Comparison of ENCODE assay signal across 12 mouse cellular contexts in genomic region chr3:58206776-58207398, GRCm38 (mm10).
A peak's percentile ranks its signal among the peaks of the same experiment; 100 is the strongest.
DNase-seq lines count a peak whose midpoint lies in the region; ATAC-seq and TF ChIP-seq lines count a peak whose summit lies in the region.
"Had no signal": no experiment of that assay in that cellular context is flagged by ENCODE, and none has a peak within 500 bp of the region (broad histone marks: within the 10 kb centered on the region; RNA-seq: fewer than 3 reads in every experiment).

No protein-coding gene starts in this region.

- WGBS in embryonic facial prominence, embryonic 13.5 days = 48% methylated on average over 5 of the region's 5 CpGs
- WGBS in embryonic facial prominence, embryonic 10.5 days = 64% methylated on average over 5 of the region's 5 CpGs
- WGBS in liver, adult 2 months = 30% methylated on average over 5 of the region's 5 CpGs
- WGBS in liver, embryonic 12.5 days (ENCODE audit: insufficient replicate concordance) = 61% methylated on average over 5 of the region's 5 CpGs
- 45% methylated on average over 5 of the region's 5 CpGs for WGBS in hindbrain, embryonic 16.5 days
- 88% methylated on average over 5 of the region's 5 CpGs for WGBS in thymus, adult 2 months

- H3K4me1 ChIP-seq in embryonic facial prominence, embryonic 13.5 days = peaks cover 25% of the 10 kb centered on the region
- peaks cover 3% of the 10 kb centered on the region; the same call in 1 of the 2 replicates for H3K4me1 ChIP-seq in embryonic facial prominence, embryonic 10.5 days
- H3K4me1 ChIP-seq in liver, adult 2 months (ENCODE audit: control insufficient read depth, insufficient read depth, low read length) = peaks cover 6% of the 10 kb centered on the region
- no peaks in the 10 kb centered on the region for H3K4me1 ChIP-seq in liver, embryonic 12.5 days
- H3K4me1 ChIP-seq in hindbrain, embryonic 16.5 days (ENCODE audit: control insufficient read depth, insufficient read depth, low read depth, low read length) = no peaks in the 10 kb centered on the region
- H3K4me1 ChIP-seq in thymus, adult 2 months (replicated peaks; ENCODE audit: control insufficient read depth, insufficient read depth, low read length) = no peaks in the 10 kb centered on the region

- TF ChIP-seq POLR2A in liver, adult 2 months (IDR thresholded peaks at IDR 0.05; ENCODE audit: extremely low read depth, insufficient read depth, low read length) = no peak
- no peak for TF ChIP-seq POLR2A in thymus, adult 2 months (IDR thresholded peaks at IDR 0.05; ENCODE audit: control insufficient read depth, extremely low read depth, insufficient read depth, low read length, poor library complexity)

- H3K4me3 ChIP-seq in embryonic facial prominence, embryonic 13.5 days = no peak overlapping the region
- no peak overlapping the region for H3K4me3 ChIP-seq in embryonic facial prominence, embryonic 10.5 days
- H3K4me3 ChIP-seq in liver, adult 2 months (ENCODE audit: insufficient read depth, low read depth, low read length) = no peak overlapping the region
- H3K4me3 ChIP-seq in liver, embryonic 12.5 days = no peak overlapping the region
- H3K4me3 ChIP-seq in hindbrain, embryonic 16.5 days (ENCODE audit: low read length) = no peak overlapping the region
- H3K4me3 ChIP-seq in thymus, adult 2 months (ENCODE audit: control insufficient read depth, insufficient read depth, low read length) = no peak overlapping the region
- H3K4me3 ChIP-seq: heart, embryonic 15.5 days; limb, embryonic 12.5 days had no signal

- no peak for ATAC-seq in embryonic facial prominence, embryonic 13.5 days (ENCODE audit: insufficient number of reproducible peaks, insufficient read depth, low FRiP score, low TSS enrichment, low read depth)
- ATAC-seq in liver, embryonic 12.5 days = no peak
- peak; percentile 56; the same call in 1 of the 2 replicates for ATAC-seq in hindbrain, embryonic 16.5 days
- no peak for ATAC-seq in CD4-positive, CD25-positive, alpha-beta regulatory T cell, adult 4 months
- ATAC-seq: forebrain, embryonic 14.5 days had no signal

- no peak overlapping the region for H3K9ac ChIP-seq in embryonic facial prominence, embryonic 13.5 days
- H3K9ac ChIP-seq in liver, adult 2 months (ENCODE audit: low read depth, low read length) = peak overlapping the region; percentile 62
- H3K9ac ChIP-seq in liver, embryonic 12.5 days = no peak overlapping the region
- H3K9ac ChIP-seq in hindbrain, embryonic 16.5 days (ENCODE audit: low read depth, low read length) = no peak overlapping the region
- H3K9ac ChIP-seq: heart, embryonic 15.5 days; limb, embryonic 12.5 days had no signal

- no peaks in the 10 kb centered on the region for H3K9me3 ChIP-seq in embryonic facial prominence, embryonic 13.5 days
- no peaks in the 10 kb centered on the region for H3K9me3 ChIP-seq in embryonic facial prominence, embryonic 10.5 days
- no peaks in the 10 kb centered on the region for H3K9me3 ChIP-seq in liver, embryonic 12.5 days (replicated peaks)
- no peaks in the 10 kb centered on the region for H3K9me3 ChIP-seq in hindbrain, embryonic 16.5 days (ENCODE audit: control insufficient read depth, low read length)
- H3K9me3 ChIP-seq: heart, embryonic 15.5 days; limb, embryonic 12.5 days had no signal

- H3K27me3 ChIP-seq in embryonic facial prominence, embryonic 13.5 days = no peaks in the 10 kb centered on the region
- no peaks in the 10 kb centered on the region for H3K27me3 ChIP-seq in embryonic facial prominence, embryonic 10.5 days (replicated peaks; ENCODE audit: low read depth, poor library complexity, severe bottlenecking)
- H3K27me3 ChIP-seq in liver, adult 2 months (ENCODE audit: control insufficient read depth, insufficient read depth, low read length) = no peaks in the 10 kb centered on the region
- H3K27me3 ChIP-seq in liver, embryonic 12.5 days (replicated peaks) = no peaks in the 10 kb centered on the region
- no peaks in the 10 kb centered on the region for H3K27me3 ChIP-seq in hindbrain, embryonic 16.5 days (replicated peaks; ENCODE audit: control insufficient read depth, insufficient read depth, low read length)
- H3K27me3 ChIP-seq in thymus, adult 2 months (ENCODE audit: control insufficient read depth, insufficient read depth, low read length) = no peaks in the 10 kb centered on the region
- H3K27me3 ChIP-seq: heart, embryonic 15.5 days; limb, embryonic 12.5 days had no signal

- no peaks in the 10 kb centered on the region for H3K36me3 ChIP-seq in embryonic facial prominence, embryonic 13.5 days
- H3K36me3 ChIP-seq in embryonic facial prominence, embryonic 10.5 days (replicated peaks) = no peaks in the 10 kb centered on the region
- H3K36me3 ChIP-seq in liver, adult 2 months (ENCODE audit: control insufficient read depth, insufficient read depth, low read length) = no peaks in the 10 kb centered on the region
- H3K36me3 ChIP-seq in liver, embryonic 12.5 days = no peaks in the 10 kb centered on the region
- H3K36me3 ChIP-seq in hindbrain, embryonic 16.5 days (ENCODE audit: control insufficient read depth, insufficient read depth, low read length) = no peaks in the 10 kb centered on the region
- H3K36me3 ChIP-seq in thymus, adult 2 months (ENCODE audit: control insufficient read depth, insufficient read depth, low read length) = no peaks in the 10 kb centered on the region
- H3K36me3 ChIP-seq: heart, embryonic 15.5 days; limb, embryonic 12.5 days had no signal

- peak overlapping the region; percentile 55; the same call in 1 of the 2 replicates for H3K27ac ChIP-seq in embryonic facial prominence, embryonic 13.5 days
- H3K27ac ChIP-seq in embryonic facial prominence, embryonic 10.5 days (replicated peaks) = no peak overlapping the region
- H3K27ac ChIP-seq in liver, adult 2 months (replicated peaks; ENCODE audit: insufficient read depth, low read depth, low read length) = peak overlapping the region; percentile 73
- H3K27ac ChIP-seq in liver, embryonic 12.5 days = no peak overlapping the region
- H3K27ac ChIP-seq in hindbrain, embryonic 16.5 days (ENCODE audit: low read depth, low read length) = no peak overlapping the region
- no peak overlapping the region for H3K27ac ChIP-seq in thymus, adult 2 months (ENCODE audit: control insufficient read depth, insufficient read depth, low read length)
- H3K27ac ChIP-seq: heart, embryonic 15.5 days; limb, embryonic 12.5 days had no signal

- no peaks in the 10 kb centered on the region for H3K79me2 ChIP-seq in liver, adult 2 months (ENCODE audit: control insufficient read depth, insufficient read depth, low read length)

- DNase-seq in embryonic facial prominence, embryonic 10.5 days (ENCODE audit: low spot score) = no peak
- DNase-seq in liver, adult 2 months (ENCODE audit: extremely low read depth, low read depth, low spot score) = peak; percentile 99
- peak; percentile 84 for DNase-seq in adipocyte (ENCODE audit: low spot score)
- no peak for DNase-seq in thymus, adult 2 months
- DNase-seq: right cerebral cortex, postnatal 25 days had no signal

- TF ChIP-seq CTCF in liver, adult 2 months (IDR thresholded peaks at IDR 0.05; ENCODE audit: low read depth, low read length) = no peak
- no peak for TF ChIP-seq CTCF in thymus, adult 2 months (IDR thresholded peaks at IDR 0.05; ENCODE audit: borderline replicate concordance, control insufficient read depth, extremely low read depth, insufficient read depth, low read length, poor library complexity)

- no peak overlapping the region for H3K4me2 ChIP-seq in embryonic facial prominence, embryonic 13.5 days
- no peak overlapping the region for H3K4me2 ChIP-seq in liver, embryonic 12.5 days
- H3K4me2 ChIP-seq in hindbrain, embryonic 16.5 days (ENCODE audit: low read length) = no peak overlapping the region
- H3K4me2 ChIP-seq: heart, embryonic 15.5 days; limb, embryonic 12.5 days had no signal

Comparison
In these comparisons a context has a peak if more than half of its experiments do, and no peak if none do; other contexts are left out.
1. H3K27ac ChIP-seq: peak in embryonic facial prominence, embryonic 13.5 days (single experiment) and liver, adult 2 months (single experiment); none in embryonic facial prominence, embryonic 10.5 days (single experiment), liver, embryonic 12.5 days (single experiment), hindbrain, embryonic 16.5 days (single experiment) and thymus, adult 2 months (single experiment).
2. DNase-seq: peak in liver, adult 2 months (single experiment) and adipocyte (single experiment); none in embryonic facial prominence, embryonic 10.5 days (single experiment) and thymus, adult 2 months (single experiment).